Mouse (Mus musculus): Measurements from ENCODE around the gene Rab5a. TPM values are rescaled to one million over a fixed set of nuclear protein-coding genes. Genes with fewer than 3 reads are reported as not detected.

Gene Rab5a
- polyA plus RNA-seq (2014; fragmentation: Nextera tagmentation; extraction: Ambion mirVana) = 81.6 and 101 TPM in 2 replicates

GRCm38 (mm10) chr17:53478858-53479603 lies at the start of gene Rab5a:
Gene Rab5a (plus strand): TSS chr17:53479234.
- 0% methylated on average over 76 of the region's 82 CpGs for WGBS
- no peaks in the 10 kb centered on the region for H3K9me3 ChIP-seq (replicated peaks; ENCODE audit: control insufficient read depth, low read length)
- H3K4me2 ChIP-seq (ENCODE audit: low read length) = peak within 1 kb of the TSS; percentile 88
- no peaks in the 10 kb centered on the region for H3K27me3 ChIP-seq (replicated peaks; ENCODE audit: control insufficient read depth, insufficient read depth, low read length)
- DNase-seq (ENCODE audit: low spot score) = peak; percentile 99
- peak within 1 kb of the TSS; percentile 93 for H3K4me3 ChIP-seq (ENCODE audit: low read depth, low read length)
- peaks cover 20% of the 10 kb centered on the region for H3K4me1 ChIP-seq (ENCODE audit: control insufficient read depth, insufficient read depth, low read length)
- ATAC-seq = peak; percentile 98
- H3K9ac ChIP-seq (ENCODE audit: low read length) = peak within 1 kb of the TSS; percentile 92
- peak within 1 kb of the TSS; percentile 98 for H3K27ac ChIP-seq (ENCODE audit: low read depth, low read length)
- no peaks in the 10 kb centered on the region for H3K36me3 ChIP-seq (ENCODE audit: control insufficient read depth, insufficient read depth, low read length)

GRCm38 (mm10) chr17:53456152-53456551 lies 22.9 kb upstream of the Rab5a start:
- no peaks in the 10 kb centered on the region for H3K27me3 ChIP-seq (replicated peaks; ENCODE audit: control insufficient read depth, insufficient read depth, low read length)
- DNase-seq (ENCODE audit: low spot score) (no peak), ATAC-seq (no peak)
- H3K4me1 ChIP-seq (ENCODE audit: control insufficient read depth, insufficient read depth, low read length) = no peaks in the 10 kb centered on the region
- H3K27ac ChIP-seq (ENCODE audit: low read depth, low read length) = no peak overlapping the region
- H3K4me2 ChIP-seq (ENCODE audit: low read length) = no peak overlapping the region
- H3K9me3 ChIP-seq (replicated peaks; ENCODE audit: control insufficient read depth, low read length) = no peaks in the 10 kb centered on the region
- no peaks in the 10 kb centered on the region for H3K36me3 ChIP-seq (ENCODE audit: control insufficient read depth, insufficient read depth, low read length)
- WGBS = 82% methylated on average over 2 of the region's 2 CpGs
- no peak overlapping the region for H3K9ac ChIP-seq (ENCODE audit: low read length)
- no peak overlapping the region for H3K4me3 ChIP-seq (ENCODE audit: low read depth, low read length)

GRCm38 (mm10) chr17:53456742-53457141 lies 22.3 kb upstream of the Rab5a start:
- Histone ChIP-seq H3K36me3 (ENCODE audit: control insufficient read depth, insufficient read depth, low read length) (no peaks in the 10 kb centered on the region), H3K27me3 (replicated peaks; ENCODE audit: control insufficient read depth, insufficient read depth, low read length) (no peaks in the 10 kb centered on the region), H3K9ac (ENCODE audit: low read length) (no peak overlapping the region), H3K9me3 (replicated peaks; ENCODE audit: control insufficient read depth, low read length) (no peaks in the 10 kb centered on the region), H3K4me1 (ENCODE audit: control insufficient read depth, insufficient read depth, low read length) (no peaks in the 10 kb centered on the region), H3K4me3 (ENCODE audit: low read depth, low read length) (no peak overlapping the region), H3K27ac (ENCODE audit: low read depth, low read length) (no peak overlapping the region), H3K4me2 (ENCODE audit: low read length) (no peak overlapping the region)
- ATAC-seq = no peak
- WGBS = 92% methylated on average over 1 of the region's 1 CpGs
- no peak for DNase-seq (ENCODE audit: low spot score)

- peak within 1 kb of the TSS; percentile 72 for H3K4me2 ChIP-seq (ENCODE audit: low read length)
- no peak within 1 kb of the TSS; the same call in 1 of the 2 replicates for H3K27ac ChIP-seq (ENCODE audit: low read depth, low read length)
- H3K9me3 ChIP-seq (replicated peaks; ENCODE audit: control insufficient read depth, low read length) = no peaks in the 10 kb centered on the region
- DNase-seq (ENCODE audit: low spot score) = peak; percentile 95
- peak within 1 kb of the TSS; percentile 36 for H3K4me3 ChIP-seq (ENCODE audit: low read depth, low read length)
- no peaks in the 10 kb centered on the region; the same call in 1 of the 2 replicates for H3K4me1 ChIP-seq (ENCODE audit: control insufficient read depth, insufficient read depth, low read length)
- H3K36me3 ChIP-seq (ENCODE audit: control insufficient read depth, insufficient read depth, low read length) = no peaks in the 10 kb centered on the region
- peak; percentile 98 for ATAC-seq
- H3K27me3 ChIP-seq (replicated peaks; ENCODE audit: control insufficient read depth, insufficient read depth, low read length) = no peaks in the 10 kb centered on the region
- WGBS = 19% methylated on average over 26 of the region's 26 CpGs
- peak within 1 kb of the TSS; percentile 51 for H3K9ac ChIP-seq (ENCODE audit: low read length)
Measured at GRCm38 (mm10) chr17:53462603-53463495, 16.2 kb upstream of the Rab5a start, which contains the start of gene Efhb. Gene Efhb (minus strand): TSS chr17:53463321.

- DNase-seq (ENCODE audit: low spot score) = peak; percentile 16
- WGBS = 14% methylated on average over 8 of the region's 9 CpGs
- no peaks in the 10 kb centered on the region for H3K36me3 ChIP-seq (ENCODE audit: control insufficient read depth, insufficient read depth, low read length)
- H3K27me3 ChIP-seq (replicated peaks; ENCODE audit: control insufficient read depth, insufficient read depth, low read length) = no peaks in the 10 kb centered on the region
- H3K9me3 ChIP-seq (replicated peaks; ENCODE audit: control insufficient read depth, low read length) = no peaks in the 10 kb centered on the region
- H3K4me3 ChIP-seq (ENCODE audit: low read depth, low read length) = peak overlapping the region; percentile 36
- H3K27ac ChIP-seq (ENCODE audit: low read depth, low read length) = no peak overlapping the region
- peak overlapping the region; percentile 72 for H3K4me2 ChIP-seq (ENCODE audit: low read length)
- H3K4me1 ChIP-seq (ENCODE audit: control insufficient read depth, insufficient read depth, low read length) = no peaks in the 10 kb centered on the region; the same call in 1 of the 2 replicates
- ATAC-seq = no peak
- H3K9ac ChIP-seq (ENCODE audit: low read length) = peak overlapping the region; percentile 51
Measured at GRCm38 (mm10) chr17:53463496-53463840, 15.6 kb upstream of the Rab5a start.

- no peak overlapping the region for H3K4me3 ChIP-seq (ENCODE audit: low read depth, low read length)
- no peaks in the 10 kb centered on the region for H3K9me3 ChIP-seq (replicated peaks; ENCODE audit: control insufficient read depth, low read length)
- ATAC-seq = no peak
- H3K27ac ChIP-seq (ENCODE audit: low read depth, low read length) = no peak overlapping the region
- H3K4me1 ChIP-seq (ENCODE audit: control insufficient read depth, insufficient read depth, low read length) = no peaks in the 10 kb centered on the region; the same call in 1 of the 2 replicates
- H3K4me2 ChIP-seq (ENCODE audit: low read length) = no peak overlapping the region
- H3K9ac ChIP-seq (ENCODE audit: low read length) = no peak overlapping the region
- H3K36me3 ChIP-seq (ENCODE audit: control insufficient read depth, insufficient read depth, low read length) = no peaks in the 10 kb centered on the region
- 60% methylated on average over 4 of the region's 4 CpGs for WGBS
- H3K27me3 ChIP-seq (replicated peaks; ENCODE audit: control insufficient read depth, insufficient read depth, low read length) = no peaks in the 10 kb centered on the region
- peak; percentile 2 for DNase-seq (ENCODE audit: low spot score)
Measured at GRCm38 (mm10) chr17:53465569-53465968, 13.5 kb upstream of the Rab5a start.

GRCm38 (mm10) chr17:53468697-53469096 lies 10.3 kb upstream of the Rab5a start:
- no peak overlapping the region for H3K4me2 ChIP-seq (ENCODE audit: low read length)
- H3K9me3 ChIP-seq (replicated peaks; ENCODE audit: control insufficient read depth, low read length) = no peaks in the 10 kb centered on the region
- H3K4me1 ChIP-seq (ENCODE audit: control insufficient read depth, insufficient read depth, low read length) = no peaks in the 10 kb centered on the region
- H3K9ac ChIP-seq (ENCODE audit: low read length) = no peak overlapping the region
- no peak overlapping the region for H3K27ac ChIP-seq (ENCODE audit: low read depth, low read length)
- H3K36me3 ChIP-seq (ENCODE audit: control insufficient read depth, insufficient read depth, low read length) = no peaks in the 10 kb centered on the region
- ATAC-seq (no peak), DNase-seq (ENCODE audit: low spot score) (no peak)
- no peaks in the 10 kb centered on the region for H3K27me3 ChIP-seq (replicated peaks; ENCODE audit: control insufficient read depth, insufficient read depth, low read length)
- no peak overlapping the region for H3K4me3 ChIP-seq (ENCODE audit: low read depth, low read length)

GRCm38 (mm10) chr17:53478066-53478857 lies 772 bp upstream of the Rab5a start:
- peak; percentile 5 for DNase-seq (ENCODE audit: low spot score)
- Histone ChIP-seq H3K4me1 (ENCODE audit: control insufficient read depth, insufficient read depth, low read length) (peaks cover 20% of the 10 kb centered on the region), H3K4me3 (ENCODE audit: low read depth, low read length) (peak overlapping the region; percentile 93), H3K9me3 (replicated peaks; ENCODE audit: control insufficient read depth, low read length) (no peaks in the 10 kb centered on the region), H3K36me3 (ENCODE audit: control insufficient read depth, insufficient read depth, low read length) (no peaks in the 10 kb centered on the region), H3K27ac (ENCODE audit: low read depth, low read length) (peak overlapping the region; percentile 98), H3K9ac (ENCODE audit: low read length) (peak overlapping the region; percentile 92), H3K4me2 (ENCODE audit: low read length) (peak overlapping the region; percentile 58), H3K27me3 (replicated peaks; ENCODE audit: control insufficient read depth, insufficient read depth, low read length) (no peaks in the 10 kb centered on the region)
- no peak for ATAC-seq
- 6% methylated on average over 15 of the region's 15 CpGs for WGBS

Data from forebrain, embryonic 14.5 days (tissue).